Mouse (Mus musculus) midbrain, embryonic 11.5 days (tissue): ENCODE results near the gene Phospho1. TPM values are rescaled to one million over a fixed set of nuclear protein-coding genes. Genes with fewer than 3 reads are reported as not detected.

Experiments
- ATAC-seq: fragments of 200-750 bp; cut with Nextera tagmentation; 2 replicates; pipeline ENCODE4 v1.8.0; 2017; ENCODE audit warnings: moderate TSS enrichment, moderate library complexity; ENCODE audit not compliant: low FRiP score
- DNase-seq: peaks from one replicate; pipeline ENCODE4 v3.0.0; 2015; ENCODE audit warnings: low spot score; ENCODE audit errors: missing footprints
- H3K27ac ChIP-seq: fragments of 300-500 bp; sonication (generic); 2 replicates; pipeline ENCODE4 v1.5.1; 2014; ENCODE audit warnings: low read depth, low read length
- H3K27me3 ChIP-seq: fragments of 300-500 bp; sonication (generic); 2 replicates; pipeline ENCODE4 v1.6.1; 2014; ENCODE audit warnings: mild to moderate bottlenecking, low read length, moderate library complexity, mixed read lengths; ENCODE audit not compliant: control insufficient read depth, insufficient read depth
- H3K36me3 ChIP-seq: fragments of 300-500 bp; sonication (generic); 2 replicates; pipeline ENCODE4 v1.6.1; 2014; ENCODE audit warnings: mild to moderate bottlenecking, low read length, moderate library complexity, mixed read lengths; ENCODE audit not compliant: control insufficient read depth, insufficient read depth
- H3K4me1 ChIP-seq: fragments of 300-500 bp; sonication (generic); 2 replicates; pipeline ENCODE4 v1.6.1; 2014; ENCODE audit warnings: low read length; ENCODE audit not compliant: control insufficient read depth, insufficient read depth
- H3K4me2 ChIP-seq: fragments of 300-500 bp; sonication (generic); 2 replicates; pipeline ENCODE4 v1.6.1; 2014; ENCODE audit warnings: mild to moderate bottlenecking, moderate library complexity
- H3K4me3 ChIP-seq: fragments of 300-500 bp; sonication (generic); 2 replicates; pipeline ENCODE4 v1.5.1; 2014; ENCODE audit warnings: low read depth, low read length
- H3K9ac ChIP-seq: fragments of 300-500 bp; sonication (generic); 2 replicates; pipeline ENCODE4 v1.6.1; 2014; ENCODE audit warnings: low read length
- H3K9me3 ChIP-seq: fragments of 300-500 bp; sonication (generic); 2 replicates; pipeline ENCODE4 v1.6.1; 2016; ENCODE audit warnings: low read length; ENCODE audit not compliant: control insufficient read depth
- WGBS: fragments of 180-500 bp; shearing (Covaris S2); extraction: QIAGEN DNeasy Blood & Tissue Kit; methylation state at CpG from one replicate; pipeline ENCODE4 v1.1.7; 2014; 5-methylcytosine and 5-hydroxymethylcytosine counted together
- polyA plus RNA-seq: library from polyadenylated mRNA; unstranded; fragments of >200 nt; fragmentation: Nextera tagmentation; extraction: Ambion mirVana; gene quantifications from 2 replicates; pipeline ENCODE4 v1.2.1, GENCODE M21; 2014

Phospho1 gene
- polyA plus RNA-seq, 1 experiment from 2014 or later: not detected

- Histone ChIP-seq H3K4me2 (no peak overlapping the region), H3K4me3 (no peak overlapping the region), H3K9me3 (peaks cover 5% of the 10 kb centered on the region; the same call in 1 of the 2 replicates), H3K4me1 (no peaks in the 10 kb centered on the region), H3K36me3 (no peaks in the 10 kb centered on the region), H3K9ac (no peak overlapping the region), H3K27ac (no peak overlapping the region), H3K27me3 (no peaks in the 10 kb centered on the region)
- peak; percentile 51 for DNase-seq
- no peak for ATAC-seq
- WGBS: 91% methylated on average over 6 of the region's 6 CpGs
Observed at GRCm38 (mm10) chr11:95786511-95786910, 37.8 kb upstream of the Phospho1 start.

- no peak overlapping the region for H3K9ac ChIP-seq
- no peak overlapping the region for H3K27ac ChIP-seq
- ATAC-seq (no peak), DNase-seq (no peak)
- H3K27me3 ChIP-seq: no peaks in the 10 kb centered on the region
- no peak overlapping the region for H3K4me2 ChIP-seq
- H3K36me3 ChIP-seq: no peaks in the 10 kb centered on the region
- 87% methylated on average over 8 of the region's 8 CpGs for WGBS
- no peak overlapping the region for H3K4me3 ChIP-seq
- H3K9me3 ChIP-seq: peaks cover 5% of the 10 kb centered on the region; the same call in 1 of the 2 replicates
- H3K4me1 ChIP-seq: no peaks in the 10 kb centered on the region
Observed at GRCm38 (mm10) chr11:95789451-95789891, 34.8 kb upstream of the Phospho1 start.

- peak; percentile 47 for DNase-seq
- H3K27ac ChIP-seq: no peak overlapping the region
Observed at GRCm38 (mm10) chr11:95791787-95792186, 32.5 kb upstream of the Phospho1 start.

GRCm38 (mm10) chr11:95792950-95793509 is 31.3 kb upstream of the Phospho1 start:
- Histone ChIP-seq H3K27ac (no peak overlapping the region), H3K9me3 (no peaks in the 10 kb centered on the region), H3K4me1 (peaks cover 7% of the 10 kb centered on the region), H3K36me3 (no peaks in the 10 kb centered on the region), H3K4me2 (no peak overlapping the region), H3K4me3 (no peak overlapping the region), H3K27me3 (peaks cover 14% of the 10 kb centered on the region), H3K9ac (no peak overlapping the region)
- WGBS: 90% methylated on average over 8 of the region's 8 CpGs
- no peak for ATAC-seq
- DNase-seq: peak; percentile 44

More at GRCm38 (mm10) chr11:95791787-95792186, 32.5 kb upstream of the Phospho1 start:
- H3K4me1 ChIP-seq: peaks cover 6% of the 10 kb centered on the region
- no peaks in the 10 kb centered on the region for H3K9me3 ChIP-seq
- no peak overlapping the region for H3K9ac ChIP-seq
- no peak for ATAC-seq
- H3K36me3 ChIP-seq: no peaks in the 10 kb centered on the region
- peaks cover 8% of the 10 kb centered on the region for H3K27me3 ChIP-seq
- 83% methylated on average over 13 of the region's 13 CpGs for WGBS
- no peak overlapping the region for H3K4me2 ChIP-seq
- H3K4me3 ChIP-seq: no peak overlapping the region

- 74% methylated on average over 5 of the region's 5 CpGs for WGBS
- no peaks in the 10 kb centered on the region for H3K9me3 ChIP-seq
- H3K36me3 ChIP-seq: no peaks in the 10 kb centered on the region
- H3K27me3 ChIP-seq: peaks cover 14% of the 10 kb centered on the region
- ATAC-seq (no peak), DNase-seq (peak; percentile 61)
- no peak overlapping the region for H3K4me2 ChIP-seq
- peaks cover 7% of the 10 kb centered on the region for H3K4me1 ChIP-seq
- no peak overlapping the region for H3K4me3 ChIP-seq
- no peak overlapping the region for H3K9ac ChIP-seq
- H3K27ac ChIP-seq: no peak overlapping the region
Observed at GRCm38 (mm10) chr11:95794201-95794600, 30.1 kb upstream of the Phospho1 start.

GRCm38 (mm10) chr11:95795582-95795981 is 28.7 kb upstream of the Phospho1 start:
- Histone ChIP-seq H3K36me3 (no peaks in the 10 kb centered on the region), H3K27me3 (peaks cover 14% of the 10 kb centered on the region)
- 63% methylated on average over 5 of the region's 5 CpGs for WGBS

GRCm38 (mm10) chr11:95805010-95805409 is 19.3 kb upstream of the Phospho1 start:
- Histone ChIP-seq H3K27ac (no peak overlapping the region), H3K27me3 (no peaks in the 10 kb centered on the region), H3K36me3 (no peaks in the 10 kb centered on the region), H3K4me1 (peaks cover 7% of the 10 kb centered on the region), H3K9me3 (no peaks in the 10 kb centered on the region; the same call in 1 of the 2 replicates), H3K4me3 (no peak overlapping the region), H3K4me2 (no peak overlapping the region), H3K9ac (no peak overlapping the region)
- DNase-seq (peak; percentile 47), ATAC-seq (no peak)
- 70% methylated on average over 5 of the region's 5 CpGs for whole genome bisulfite sequencing

More at GRCm38 (mm10) chr11:95795582-95795981, 28.7 kb upstream of the Phospho1 start:
- H3K4me2 ChIP-seq: no peak overlapping the region
- no peaks in the 10 kb centered on the region for H3K9me3 ChIP-seq
- H3K27ac ChIP-seq: no peak overlapping the region
- DNase-seq (peak; percentile 73), ATAC-seq (no peak)
- no peak overlapping the region for H3K9ac ChIP-seq
- no peak overlapping the region for H3K4me3 ChIP-seq
- peaks cover 7% of the 10 kb centered on the region for H3K4me1 ChIP-seq

- H3K36me3 ChIP-seq: no peaks in the 10 kb centered on the region
- no peak overlapping the region for H3K4me3 ChIP-seq
- no peak overlapping the region for H3K4me2 ChIP-seq
- DNase-seq (peak; percentile 31), ATAC-seq (no peak)
- H3K4me1 ChIP-seq: peaks cover 11% of the 10 kb centered on the region
- H3K27ac ChIP-seq: no peak overlapping the region
- WGBS: 53% methylated on average over 3 of the region's 3 CpGs
- no peaks in the 10 kb centered on the region; the same call in 1 of the 2 replicates for H3K9me3 ChIP-seq
- H3K27me3 ChIP-seq: no peaks in the 10 kb centered on the region
- H3K9ac ChIP-seq: no peak overlapping the region
Observed at GRCm38 (mm10) chr11:95805527-95805926, 18.8 kb upstream of the Phospho1 start.

- WGBS: 85% methylated on average over 5 of the region's 5 CpGs
- Histone ChIP-seq H3K27ac (no peak overlapping the region), H3K4me3 (no peak overlapping the region), H3K4me2 (no peak overlapping the region), H3K9ac (no peak overlapping the region), H3K27me3 (no peaks in the 10 kb centered on the region), H3K9me3 (no peaks in the 10 kb centered on the region; the same call in 1 of the 2 replicates), H3K4me1 (peaks cover 13% of the 10 kb centered on the region), H3K36me3 (no peaks in the 10 kb centered on the region)
- no peak for ATAC-seq
- peak; percentile 59 for DNase-seq
Observed at GRCm38 (mm10) chr11:95807884-95808283, 16.4 kb upstream of the Phospho1 start.
